Mouse (Mus musculus): ENCODE measurements around the gene Ppp4r4.

DNA sequence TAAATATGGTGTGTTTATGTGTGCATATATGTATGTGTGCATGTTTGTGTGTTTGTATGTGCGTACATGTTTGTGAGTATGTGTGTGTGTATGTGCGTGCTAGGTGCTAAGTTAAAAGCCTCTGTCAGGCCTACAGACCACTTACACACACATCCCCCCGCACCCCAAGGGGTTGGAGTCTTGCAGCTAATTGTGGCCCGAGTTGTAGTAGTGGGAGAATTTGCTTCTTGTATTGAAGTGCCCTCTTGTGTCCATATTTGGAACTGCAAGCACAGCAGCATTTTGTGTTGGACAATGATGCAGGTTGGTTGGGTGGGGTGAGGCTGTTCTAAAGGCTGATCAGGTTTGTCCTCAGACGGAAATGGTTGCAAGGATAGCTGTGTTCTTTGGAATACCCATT lies 39.3 kb upstream of the Ppp4r4 start:
- TF ChIP-seq POLR2A (IDR thresholded peaks at IDR 0.05; ENCODE audit: control insufficient read depth, extremely low read depth, insufficient read depth, low read length, poor library complexity) (no peak), CTCF (IDR thresholded peaks at IDR 0.05; ENCODE audit: borderline replicate concordance, control insufficient read depth, extremely low read depth, insufficient read depth, low read length, poor library complexity) (no peak)

All from thymus, adult 2 months (tissue).